Mouse (Mus musculus): ENCODE data around the gene Atxn7l2.
A peak's percentile ranks its signal among the peaks of the same experiment; 100 is the strongest.

The Atxn7l2 gene

DNA sequence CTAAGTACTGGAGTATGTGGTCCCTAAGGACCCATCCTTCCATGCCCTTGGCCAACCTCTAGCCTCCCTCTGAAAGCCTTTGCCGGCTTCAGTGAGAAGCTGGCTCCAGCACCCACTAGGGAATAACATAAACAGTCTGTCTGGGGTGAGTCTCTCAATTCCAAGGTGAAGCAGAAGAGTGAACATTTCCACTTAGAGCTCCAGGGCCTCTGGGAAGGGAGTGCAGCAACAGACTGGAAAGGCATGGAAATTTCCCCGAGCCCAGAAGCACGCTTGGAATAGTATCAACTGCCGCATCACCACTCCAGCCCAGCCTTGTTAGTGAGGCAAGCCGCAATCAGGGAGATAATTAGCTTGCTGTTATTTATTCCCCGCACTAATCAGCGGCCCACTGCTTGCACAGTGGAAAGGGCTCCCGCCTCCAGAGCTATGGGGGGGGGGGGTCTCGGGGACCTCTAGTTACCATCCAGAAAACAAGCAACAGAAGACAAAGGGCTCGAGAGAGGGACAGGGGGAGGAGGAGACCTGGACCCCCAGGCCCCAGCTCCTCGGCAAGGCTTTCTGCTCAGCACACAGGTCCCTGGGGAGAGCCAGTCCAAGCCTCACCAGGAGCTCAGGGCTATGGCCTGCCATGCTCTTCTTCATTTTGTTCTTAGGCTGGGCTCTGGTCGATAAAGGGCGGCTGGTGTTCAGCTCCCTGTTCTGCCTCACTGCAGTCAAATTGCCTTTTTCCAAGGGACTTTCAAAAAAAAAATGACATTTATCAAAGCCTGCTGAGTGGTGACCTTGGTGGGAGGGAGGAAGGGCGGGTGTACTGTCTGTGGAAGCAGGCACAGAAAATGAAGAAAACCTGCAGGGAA lies 35.8 kb downstream of the Atxn7l2 start:
- DNase-seq: no peak

DNA sequence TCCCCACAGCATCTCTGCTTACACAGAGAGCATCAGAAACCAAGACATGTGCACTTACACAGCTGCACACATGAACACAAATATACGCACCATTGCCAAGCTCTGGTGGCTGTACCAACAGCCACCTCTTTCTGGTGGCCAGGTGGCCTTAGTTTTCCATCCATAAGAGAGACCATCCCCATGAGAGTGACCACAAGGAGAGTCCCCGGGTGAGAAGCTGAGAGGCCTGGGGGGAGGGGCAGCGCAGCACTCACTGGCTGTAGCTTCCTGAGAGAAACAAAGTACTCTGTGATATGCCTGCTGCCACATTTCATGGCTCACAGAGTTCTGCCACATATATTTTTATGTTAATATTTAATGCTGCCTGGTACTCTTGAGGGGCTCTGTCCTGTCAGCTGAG lies 41.5 kb downstream of the Atxn7l2 start:
- DNase-seq: no peak

DNA sequence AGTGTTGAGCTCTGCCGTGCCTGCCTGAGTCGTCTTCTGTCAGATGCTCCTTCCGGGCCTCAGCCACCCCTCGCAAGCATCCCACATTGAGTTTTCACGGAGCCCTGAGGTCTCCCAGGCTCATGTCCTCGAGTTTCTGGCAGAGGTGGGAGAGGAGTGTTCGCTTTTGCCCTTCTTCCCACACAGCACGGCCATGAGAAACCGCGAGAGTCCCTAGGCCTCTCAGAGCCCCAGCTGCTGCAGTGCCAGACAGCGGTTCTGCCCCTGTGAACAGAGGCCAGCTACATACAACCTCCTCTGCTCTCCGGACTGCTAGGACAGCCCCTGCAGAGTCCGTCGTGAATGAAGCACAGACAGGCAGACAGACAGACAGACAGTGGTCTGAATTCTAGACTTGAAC lies 43.2 kb downstream of the Atxn7l2 start:
- DNase-seq: no peak

DNA sequence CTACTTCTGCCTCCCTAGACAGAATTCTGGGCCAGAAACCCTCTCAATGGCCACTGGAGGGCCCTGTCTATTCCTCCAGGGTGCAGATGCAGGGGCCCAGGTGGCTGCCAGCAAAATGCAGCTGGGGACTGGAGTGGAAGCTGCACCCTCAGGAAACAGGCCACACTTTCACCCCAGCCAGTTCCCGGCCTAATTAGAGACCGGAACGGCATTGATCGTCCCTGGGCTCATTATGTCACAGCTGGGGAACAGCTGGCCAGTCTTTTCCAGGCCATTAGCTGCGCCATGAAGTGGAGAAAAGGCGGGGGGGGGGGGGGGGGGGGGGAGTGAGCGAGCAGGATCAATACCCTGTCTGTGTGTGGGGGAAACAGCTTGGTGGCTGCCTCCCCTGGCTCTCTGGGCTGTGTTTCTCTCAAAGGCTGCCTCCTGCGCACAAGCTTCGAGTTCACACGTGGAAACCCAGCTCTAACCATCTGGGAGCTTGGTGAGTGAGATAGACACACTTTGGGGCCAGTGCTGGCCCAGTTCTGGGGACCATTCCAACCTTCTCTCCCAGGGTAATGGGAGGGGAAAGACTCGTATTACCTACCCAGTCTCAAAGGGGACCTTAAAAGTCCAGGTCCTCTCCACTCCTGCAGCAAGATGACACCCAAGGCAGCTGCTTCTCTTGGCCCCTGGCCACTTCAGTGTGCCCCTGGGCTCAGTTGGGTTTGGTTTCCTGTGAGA lies 44.1 kb downstream of the Atxn7l2 start:
- DNase-seq: peak; percentile 71

DNA sequence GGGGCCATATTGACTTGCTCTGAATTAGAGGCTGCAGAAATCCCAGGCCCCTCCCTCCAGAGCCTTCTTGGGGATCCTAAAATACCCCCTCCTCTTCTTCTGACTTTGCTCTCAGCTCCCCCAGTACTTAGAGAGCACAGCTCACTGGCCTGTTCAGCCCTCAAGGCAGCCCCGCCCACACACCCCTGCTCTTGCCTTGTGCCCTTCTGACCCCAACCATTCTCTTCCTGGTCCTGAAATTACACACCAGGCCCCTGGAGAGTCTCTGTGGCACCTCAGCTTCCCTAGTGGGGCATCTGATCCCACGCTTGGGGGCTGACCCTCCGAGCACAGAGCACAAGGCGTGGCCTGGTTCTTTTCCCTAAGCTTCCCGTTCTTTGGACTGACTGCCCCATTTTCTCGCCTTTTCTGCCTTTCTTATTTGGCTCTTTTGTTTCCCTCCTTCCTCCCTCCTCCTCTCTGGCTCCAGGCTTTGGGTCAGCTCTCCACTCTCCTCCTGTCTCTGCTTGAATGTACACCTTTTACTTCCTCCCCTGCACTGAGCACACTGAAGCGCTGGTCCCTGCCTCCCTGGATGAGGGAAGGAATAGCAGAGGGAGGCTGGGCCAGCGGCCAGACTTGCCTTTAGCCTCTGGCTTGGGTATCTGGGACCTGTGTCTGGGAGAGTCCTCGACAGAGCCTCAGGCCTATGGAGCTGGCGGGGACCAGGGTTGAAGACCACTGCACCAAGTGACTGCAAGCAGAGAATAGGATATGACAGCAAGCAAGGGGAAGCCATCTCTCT lies 45.0 kb downstream of the Atxn7l2 start:
- peak; percentile 30 for DNase-seq

DNA sequence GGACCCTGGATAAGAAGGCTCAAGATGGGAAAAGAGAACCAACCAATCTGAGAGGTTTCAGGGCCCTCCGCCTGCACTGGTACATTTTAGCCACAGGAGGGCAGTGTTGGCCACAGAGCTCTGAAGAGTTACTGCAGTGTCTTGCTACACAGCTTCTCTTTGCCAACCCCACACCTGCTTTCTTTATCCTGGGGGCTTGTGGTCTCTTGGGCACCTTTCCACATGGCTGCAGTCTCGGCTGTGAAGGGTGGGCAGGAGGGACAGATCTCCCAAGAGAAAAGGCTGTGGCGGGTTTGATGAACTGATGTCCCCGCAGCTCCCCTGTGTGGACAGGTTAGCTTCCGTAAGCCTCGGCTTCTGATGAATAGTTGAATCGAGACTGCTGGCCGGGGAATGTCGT lies 45.9 kb downstream of the Atxn7l2 start:
- peak; percentile 83 for DNase-seq

DNA sequence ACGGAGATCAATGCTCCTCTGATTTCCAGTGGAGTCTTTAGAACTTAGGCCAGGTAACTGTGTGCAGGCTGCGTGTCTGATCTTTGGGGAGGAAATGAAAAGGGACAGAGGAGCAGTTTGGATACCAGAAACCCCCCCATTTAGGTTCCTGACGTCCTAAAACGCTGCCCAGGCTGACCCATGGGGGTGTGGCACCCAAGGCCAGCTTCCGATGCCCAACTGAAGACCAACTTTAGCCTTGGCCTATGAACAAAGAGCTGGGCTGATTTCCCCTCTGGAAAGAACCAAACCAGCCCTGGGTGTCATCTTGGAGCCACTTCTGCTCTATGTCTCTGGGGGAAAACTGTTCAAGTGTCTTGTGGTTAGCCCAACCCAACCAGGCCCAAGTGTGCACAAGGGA lies 46.6 kb downstream of the Atxn7l2 start:
- no peak for DNase-seq

DNA sequence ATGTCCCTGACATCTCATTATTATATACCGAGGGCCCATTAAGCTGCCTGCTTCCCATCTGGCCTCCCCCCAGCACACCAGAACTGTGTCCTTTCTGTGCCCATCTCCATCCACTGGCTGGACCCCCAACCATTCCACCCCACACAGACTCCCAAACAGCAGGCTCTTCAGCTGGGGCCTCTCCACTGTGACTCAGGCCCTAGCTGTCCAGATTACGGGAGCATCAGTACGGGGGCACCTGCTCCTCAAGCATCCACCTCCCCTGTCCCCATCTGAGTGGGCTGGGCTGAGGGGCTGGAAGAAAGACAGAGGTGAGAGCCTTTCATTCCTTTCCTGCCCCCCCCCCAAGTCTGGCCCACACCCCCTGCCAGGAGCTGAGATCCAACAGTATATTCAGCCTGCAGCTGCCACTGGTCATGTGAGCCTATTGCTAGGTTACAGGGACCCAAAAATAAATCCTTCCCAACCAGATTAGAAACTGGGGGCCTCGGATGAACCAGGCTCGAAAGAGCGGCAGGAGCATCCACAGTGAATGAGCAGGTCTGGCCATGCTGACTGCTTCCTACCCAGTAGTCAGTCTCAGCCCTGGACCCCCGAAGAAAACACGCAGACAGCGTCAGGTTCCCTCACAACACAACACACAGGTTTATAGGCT lies 52.2 kb downstream of the Atxn7l2 start:
- no peak for DNase-seq

DNA sequence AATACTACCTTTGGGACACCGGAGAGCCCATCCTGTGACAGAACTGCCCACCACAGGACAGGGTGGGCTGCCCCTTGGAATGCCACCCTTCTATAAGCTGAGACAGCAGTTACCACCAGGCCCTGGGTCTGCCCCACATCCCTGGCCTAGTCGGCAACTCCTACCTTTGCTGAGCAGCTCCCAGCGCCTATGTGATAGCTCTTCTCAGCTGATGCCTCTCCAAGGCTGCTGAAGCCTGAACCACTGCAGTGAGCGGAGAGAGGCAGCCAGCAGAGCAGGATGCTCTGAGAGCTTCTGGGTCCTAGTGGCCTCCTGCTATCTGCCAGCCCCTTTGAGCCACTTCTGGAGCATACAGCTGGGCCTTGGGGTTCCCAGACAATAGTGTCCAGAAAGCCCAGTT lies 56.1 kb downstream of the Atxn7l2 start, which contains the start of gene Gpr61:
Gene Gpr61 (minus strand): TSS at position 227 of the 400 bp plus-strand sequence.
- no peak for DNase-seq

DNA sequence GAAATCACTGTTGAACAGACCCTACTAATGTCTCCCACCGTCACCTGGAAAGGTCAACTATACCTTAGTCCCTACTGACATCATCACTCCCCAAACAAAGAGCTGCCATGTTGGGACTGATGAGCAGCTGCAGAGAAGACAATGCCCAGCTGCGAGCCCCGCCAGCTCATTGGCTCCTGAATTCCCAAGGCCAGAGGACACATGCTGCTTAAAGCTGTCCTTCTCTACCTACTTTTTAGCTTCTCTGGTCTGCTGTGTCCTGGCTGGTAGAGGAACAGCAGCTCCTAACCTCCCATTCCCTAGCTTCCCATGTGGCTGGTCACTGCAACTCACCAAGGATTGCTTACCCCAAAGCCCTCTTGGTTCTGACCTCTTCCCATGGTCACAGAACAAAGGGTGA lies 58.4 kb downstream of the Atxn7l2 start:
- no peak for DNase-seq

Measured in thymus, postnatal 4 days (tissue).